Mouse (Mus musculus) 3134 (cell line): ENCODE data around the gene Vdr.

Experiments used
- DNase-seq: peaks from one replicate; pipeline ENCODE4 v3.0.0-alpha.2; 2011; ENCODE audit warnings: low spot score; ENCODE audit not compliant: insufficient read length; ENCODE audit errors: extremely low read depth

Vdr gene

GRCm38 (mm10) chr15:97814703-97815102 is 95.7 kb downstream of the Vdr start:
- peak; percentile 79 for DNase-seq

DNA sequence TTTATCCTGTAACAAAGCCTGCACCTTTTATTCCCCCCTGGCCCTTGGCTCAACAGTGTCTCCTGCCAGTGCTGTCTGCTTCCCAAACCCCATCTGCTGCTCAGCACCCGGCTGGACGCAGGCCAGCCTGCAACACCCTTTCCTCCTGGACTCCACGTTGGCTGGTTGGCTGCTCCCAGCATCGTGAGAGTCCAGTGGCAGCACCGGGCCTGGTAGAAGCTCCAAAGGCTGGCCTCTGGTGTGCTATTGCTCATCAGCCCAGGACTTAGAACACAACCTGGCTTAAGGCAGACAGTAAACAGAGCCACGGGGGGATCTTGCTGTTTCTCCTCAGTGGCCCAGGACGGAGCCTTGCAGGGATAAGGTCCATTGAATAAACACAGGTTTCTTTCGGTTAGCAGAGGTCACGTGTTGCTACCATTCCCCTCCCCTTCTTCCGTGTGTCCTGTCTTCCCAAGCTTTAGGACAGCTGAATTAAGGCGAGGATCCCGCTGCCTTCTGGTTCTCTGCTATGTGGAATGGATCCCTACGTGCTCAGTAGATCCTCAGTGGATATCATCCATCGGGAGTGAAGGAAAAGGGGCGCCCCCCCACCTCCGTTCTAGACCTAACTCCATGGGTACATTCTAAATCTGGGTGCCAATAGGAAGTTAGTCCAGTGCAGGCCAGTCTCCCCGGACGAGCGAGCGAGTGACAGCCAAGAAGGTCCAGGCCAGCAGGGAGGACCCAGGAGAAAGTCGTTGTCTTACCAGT is 96.8 kb downstream of the Vdr start:
- peak; percentile 73 for DNase-seq

- DNase-seq, result no peak
Observed at GRCm38 (mm10) chr15:97812875-97813274, 97.6 kb downstream of the Vdr start.

DNA sequence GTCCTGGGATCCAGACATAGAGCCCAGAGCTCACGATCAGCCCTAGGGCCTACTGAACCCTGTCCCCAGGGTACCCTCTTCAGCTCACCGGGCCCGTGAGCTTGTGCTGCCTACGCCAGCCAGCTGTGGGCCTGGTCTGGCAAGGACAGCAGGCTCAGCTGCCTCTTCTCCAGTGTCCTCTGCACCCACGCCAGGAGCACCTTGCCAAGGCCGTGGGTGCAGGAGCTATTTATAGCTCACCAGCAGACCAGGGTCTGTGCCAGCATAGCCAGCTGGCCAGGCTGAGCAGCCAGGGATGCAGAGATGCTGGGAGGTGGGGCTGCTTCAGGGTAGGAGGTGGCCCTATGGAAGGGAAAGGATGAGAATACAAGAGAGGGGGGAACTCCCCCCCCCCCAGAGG is 98.3 kb downstream of the Vdr start:
- peak; percentile 85 for DNase-seq

DNA sequence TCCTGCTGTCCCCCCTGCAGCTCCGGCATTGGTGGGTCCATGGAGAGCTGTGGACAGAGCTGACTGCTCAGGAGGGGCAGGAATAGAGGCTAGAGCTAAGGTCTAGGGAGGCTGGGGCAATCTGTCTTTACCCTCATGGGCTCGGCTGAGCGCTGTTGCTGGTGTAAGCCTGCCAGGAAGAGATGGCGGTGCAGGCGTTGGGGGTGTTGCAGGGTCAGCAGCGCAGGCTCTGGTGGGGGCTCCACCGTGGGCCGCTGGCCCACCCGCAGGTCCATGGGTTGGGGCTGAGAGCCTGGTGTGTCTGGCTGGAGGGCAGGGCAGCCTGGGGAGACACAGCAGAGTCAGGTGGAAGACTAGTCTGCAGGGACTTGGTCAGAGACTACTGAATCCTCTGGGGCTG is 99.1 kb downstream of the Vdr start:
- DNase-seq, result no peak

GRCm38 (mm10) chr15:97810399-97810798 is 100.0 kb downstream of the Vdr start:
- DNase-seq, result no peak

- DNase-seq, result no peak
Observed at GRCm38 (mm10) chr15:97809942-97810341, 100.5 kb downstream of the Vdr start.

DNA sequence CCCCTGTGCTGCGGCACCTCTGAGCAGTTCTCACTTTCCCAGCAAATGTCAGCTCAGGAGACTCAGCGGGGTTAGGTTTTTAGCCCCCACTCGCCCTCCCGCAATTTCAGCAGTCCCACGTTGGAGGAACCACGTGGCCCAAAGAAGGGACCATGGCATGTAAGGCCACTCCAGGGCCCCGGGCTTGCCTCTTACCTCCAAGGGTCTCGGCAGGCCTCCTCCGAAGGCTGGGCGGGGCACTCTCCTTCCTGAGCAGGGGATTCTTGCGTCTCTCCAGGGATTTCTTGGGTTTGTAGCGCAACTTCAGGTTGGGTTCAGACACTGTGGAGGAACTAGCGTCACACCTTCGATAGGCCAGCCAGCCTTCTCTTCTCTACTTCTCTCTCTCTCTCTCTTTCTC is 101.2 kb downstream of the Vdr start:
- no peak for DNase-seq

DNA sequence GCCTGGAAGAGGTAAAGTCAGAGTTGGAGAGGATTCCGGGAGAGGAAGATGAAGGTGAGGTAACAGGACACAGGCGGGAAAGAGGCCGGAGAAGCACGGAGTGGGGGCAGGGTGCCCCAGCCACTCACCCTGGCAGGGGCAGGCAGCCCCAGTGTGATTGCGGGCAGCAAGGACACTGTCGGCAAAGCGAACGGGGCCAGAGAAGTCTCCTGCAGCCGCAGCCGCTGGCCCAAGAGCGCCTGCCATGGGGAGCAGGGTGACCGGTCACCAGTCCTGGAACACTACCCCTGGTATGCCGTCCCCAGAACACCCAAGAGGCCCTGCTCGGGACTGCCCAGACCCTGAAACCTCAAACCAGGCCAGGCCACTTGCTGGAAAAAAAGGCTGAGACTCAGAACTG is 101.9 kb downstream of the Vdr start:
- DNase-seq, result no peak

- DNase-seq, result no peak
Observed at GRCm38 (mm10) chr15:97807867-97808266, 102.6 kb downstream of the Vdr start.
